Mouse (Mus musculus): ENCODE data around the gene Sco1. TPM values are rescaled to one million over a fixed set of nuclear protein-coding genes. Genes with fewer than 3 reads are reported as not detected.
A peak's percentile ranks its signal among the peaks of the same experiment; 100 is the strongest.

Gene Sco1
- polyA plus RNA-seq, 1 experiment = 3.5 TPM

- Histone ChIP-seq H3K4me3 (replicated peaks; ENCODE audit: extremely low read depth, low read depth, low read length) (no peak overlapping the region), H3K4me1 (ENCODE audit: control insufficient read depth, insufficient read depth, low read length) (no peaks in the 10 kb centered on the region)
- DNase-seq = no peak
- TF ChIP-seq POLR2A (IDR thresholded peaks at IDR 0.05; ENCODE audit: borderline replicate concordance, extremely low read depth, low read depth, low read length) (no peak), CTCF (IDR thresholded peaks at IDR 0.05; ENCODE audit: insufficient read depth, low read length) (no peak)
- WGBS = 93% methylated on average over 5 of the region's 5 CpGs
Observed at GRCm38 (mm10) chr11:67093652-67094051, 41.2 kb downstream of the Sco1 start.

DNA sequence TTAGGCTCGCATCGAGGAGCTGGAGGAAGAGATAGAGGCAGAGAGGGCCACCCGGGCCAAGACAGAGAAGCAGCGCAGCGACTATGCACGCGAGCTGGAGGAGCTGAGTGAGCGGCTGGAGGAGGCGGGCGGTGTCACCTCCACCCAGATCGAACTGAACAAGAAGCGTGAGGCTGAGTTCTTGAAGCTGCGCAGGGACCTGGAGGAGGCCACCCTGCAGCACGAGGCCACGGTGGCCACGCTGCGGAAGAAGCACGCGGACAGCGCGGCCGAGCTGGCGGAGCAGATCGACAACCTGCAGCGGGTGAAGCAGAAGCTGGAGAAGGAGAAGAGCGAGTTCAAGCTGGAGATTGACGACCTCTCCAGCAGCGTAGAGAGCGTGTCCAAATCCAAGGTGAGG is 42.0 kb downstream of the Sco1 start:
- Histone ChIP-seq H3K4me3 (replicated peaks; ENCODE audit: extremely low read depth, low read depth, low read length) (no peak overlapping the region), H3K4me1 (ENCODE audit: control insufficient read depth, insufficient read depth, low read length) (no peaks in the 10 kb centered on the region)
- DNase-seq = no peak
- 67% methylated on average over 29 of the region's 29 CpGs for WGBS
- no peak for TF ChIP-seq CTCF (IDR thresholded peaks at IDR 0.05; ENCODE audit: insufficient read depth, low read length)

GRCm38 (mm10) chr11:67097709-67098108 is 45.2 kb downstream of the Sco1 start:
- no peak for DNase-seq
- Histone ChIP-seq H3K4me3 (replicated peaks; ENCODE audit: extremely low read depth, low read depth, low read length) (no peak overlapping the region), H3K4me1 (ENCODE audit: control insufficient read depth, insufficient read depth, low read length) (no peaks in the 10 kb centered on the region)
- TF ChIP-seq POLR2A (IDR thresholded peaks at IDR 0.05; ENCODE audit: borderline replicate concordance, extremely low read depth, low read depth, low read length) (no peak), CTCF (IDR thresholded peaks at IDR 0.05; ENCODE audit: insufficient read depth, low read length) (no peak)
- WGBS = 74% methylated on average over 10 of the region's 10 CpGs

- WGBS = 80% methylated on average over 11 of the region's 11 CpGs
- no peak for DNase-seq
- H3K4me3 ChIP-seq (replicated peaks; ENCODE audit: extremely low read depth, low read depth, low read length) = no peak overlapping the region
- no peaks in the 10 kb centered on the region for H3K4me1 ChIP-seq (ENCODE audit: control insufficient read depth, insufficient read depth, low read length)
- no peak for TF ChIP-seq CTCF (IDR thresholded peaks at IDR 0.05; ENCODE audit: insufficient read depth, low read length)
- no peak for TF ChIP-seq POLR2A (IDR thresholded peaks at IDR 0.05; ENCODE audit: borderline replicate concordance, extremely low read depth, low read depth, low read length)
Observed at GRCm38 (mm10) chr11:67098427-67098826, 46.0 kb downstream of the Sco1 start.

GRCm38 (mm10) chr11:67099241-67099640 is 46.8 kb downstream of the Sco1 start:
- TF ChIP-seq CTCF (IDR thresholded peaks at IDR 0.05; ENCODE audit: insufficient read depth, low read length) (no peak), POLR2A (IDR thresholded peaks at IDR 0.05; ENCODE audit: borderline replicate concordance, extremely low read depth, low read depth, low read length) (no peak)
- 95% methylated on average over 16 of the region's 16 CpGs for WGBS
- H3K4me1 ChIP-seq (ENCODE audit: control insufficient read depth, insufficient read depth, low read length) = no peaks in the 10 kb centered on the region
- DNase-seq = no peak
- no peak overlapping the region for H3K4me3 ChIP-seq (replicated peaks; ENCODE audit: extremely low read depth, low read depth, low read length)

GRCm38 (mm10) chr11:67100169-67100568 is 47.7 kb downstream of the Sco1 start:
- TF ChIP-seq POLR2A (IDR thresholded peaks at IDR 0.05; ENCODE audit: borderline replicate concordance, extremely low read depth, low read depth, low read length) (no peak), CTCF (IDR thresholded peaks at IDR 0.05; ENCODE audit: insufficient read depth, low read length) (no peak)
- DNase-seq = peak; percentile 19
- 23% methylated on average over 6 of the region's 6 CpGs for WGBS
- Histone ChIP-seq H3K4me1 (ENCODE audit: control insufficient read depth, insufficient read depth, low read length) (no peaks in the 10 kb centered on the region), H3K4me3 (replicated peaks; ENCODE audit: extremely low read depth, low read depth, low read length) (no peak overlapping the region)

DNA sequence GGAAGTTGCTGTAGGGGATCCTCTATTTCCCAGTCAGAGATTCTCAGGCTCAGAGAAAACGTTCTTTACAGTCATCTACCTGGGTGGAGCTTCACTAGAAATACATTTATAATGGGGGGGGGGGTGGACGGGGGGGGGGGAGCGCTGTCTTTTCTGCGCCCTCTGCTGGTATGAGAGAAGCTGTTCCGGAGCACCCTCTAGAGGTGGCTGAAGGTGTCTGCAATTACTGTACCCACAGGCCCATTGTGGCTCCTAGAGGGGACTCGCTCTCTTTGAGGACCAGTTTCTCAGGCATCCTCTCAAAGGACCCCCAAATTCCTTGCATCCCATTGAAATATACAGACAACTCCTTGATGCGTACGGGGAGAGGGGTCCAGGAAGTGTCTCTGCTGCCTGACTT is 49.2 kb downstream of the Sco1 start:
- 20% methylated on average over 8 of the region's 8 CpGs for WGBS
- Histone ChIP-seq H3K4me1 (ENCODE audit: control insufficient read depth, insufficient read depth, low read length) (no peaks in the 10 kb centered on the region), H3K4me3 (replicated peaks; ENCODE audit: extremely low read depth, low read depth, low read length) (no peak overlapping the region)
- TF ChIP-seq CTCF (IDR thresholded peaks at IDR 0.05; ENCODE audit: insufficient read depth, low read length) (peak; percentile 83), POLR2A (IDR thresholded peaks at IDR 0.05; ENCODE audit: borderline replicate concordance, extremely low read depth, low read depth, low read length) (no peak)
- peak; percentile 40 for DNase-seq

DNA sequence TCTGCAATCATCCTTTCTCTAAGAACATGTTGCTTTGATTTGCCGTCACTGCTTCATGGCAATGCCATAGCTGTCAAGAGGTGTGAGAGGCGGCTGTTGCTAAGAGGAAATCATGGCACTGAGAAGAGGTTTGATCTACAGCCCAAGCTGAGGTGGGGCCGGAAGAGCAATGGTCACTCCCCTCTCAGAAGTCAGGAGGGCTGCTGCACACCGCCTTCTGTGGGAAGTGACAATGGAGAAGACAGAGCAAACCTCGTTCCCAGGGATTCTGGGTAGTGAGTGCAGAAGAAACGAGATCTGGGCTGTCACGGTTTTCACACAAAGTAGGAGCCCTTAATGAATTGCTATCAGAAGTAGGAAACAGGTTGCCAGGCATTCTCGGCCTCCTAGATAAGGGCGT is 50.8 kb downstream of the Sco1 start:
- no peak for DNase-seq
- TF ChIP-seq CTCF (IDR thresholded peaks at IDR 0.05; ENCODE audit: insufficient read depth, low read length) (no peak), POLR2A (IDR thresholded peaks at IDR 0.05; ENCODE audit: borderline replicate concordance, extremely low read depth, low read depth, low read length) (no peak)
- 78% methylated on average over 9 of the region's 9 CpGs for WGBS
- no peaks in the 10 kb centered on the region for H3K4me1 ChIP-seq (ENCODE audit: control insufficient read depth, insufficient read depth, low read length)
- H3K4me3 ChIP-seq (replicated peaks; ENCODE audit: extremely low read depth, low read depth, low read length) = no peak overlapping the region

DNA sequence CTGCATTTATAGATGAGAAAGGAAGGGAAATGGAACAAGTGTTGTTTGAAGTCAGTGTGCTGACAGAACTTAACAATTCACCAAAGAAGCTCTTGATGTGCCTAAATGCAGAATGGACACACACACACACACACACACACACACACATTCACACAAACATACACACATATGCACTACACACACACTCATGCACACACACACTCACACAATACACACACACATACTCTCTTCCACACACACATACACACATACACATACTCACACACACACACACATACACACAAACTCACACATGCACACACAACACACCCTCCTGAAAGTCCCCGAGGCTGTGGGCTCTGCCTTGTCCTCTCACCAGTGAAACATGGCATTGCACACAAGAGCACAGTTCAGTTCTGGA is 51.8 kb downstream of the Sco1 start:
- WGBS = 43% methylated on average over 1 of the region's 1 CpGs

DNA sequence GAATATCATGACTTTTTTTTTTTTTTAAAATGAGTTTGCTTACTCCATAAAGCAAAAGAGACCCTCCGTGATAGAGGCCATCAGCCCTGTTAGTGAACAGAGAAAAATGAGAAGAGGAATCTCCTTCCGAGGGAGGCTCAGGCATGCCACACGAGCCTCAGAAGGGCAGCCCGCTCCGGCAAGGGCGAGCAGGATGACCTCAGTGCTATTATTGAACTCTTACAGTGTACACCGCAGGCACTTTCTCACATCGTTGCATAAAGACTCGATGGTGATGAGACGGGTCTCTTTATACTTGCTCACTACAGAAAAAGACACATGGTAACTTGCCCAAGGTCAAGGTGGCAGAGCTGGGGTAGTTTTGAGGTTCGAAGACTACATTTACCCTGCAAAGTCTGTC is 52.2 kb downstream of the Sco1 start:
- Histone ChIP-seq H3K4me1 (ENCODE audit: control insufficient read depth, insufficient read depth, low read length) (no peaks in the 10 kb centered on the region), H3K4me3 (replicated peaks; ENCODE audit: extremely low read depth, low read depth, low read length) (no peak overlapping the region)
- TF ChIP-seq POLR2A (IDR thresholded peaks at IDR 0.05; ENCODE audit: borderline replicate concordance, extremely low read depth, low read depth, low read length) (no peak), CTCF (IDR thresholded peaks at IDR 0.05; ENCODE audit: insufficient read depth, low read length) (no peak)
- DNase-seq = no peak
- WGBS = 57% methylated on average over 11 of the region's 11 CpGs

More for the DNA sequence above, 51.8 kb downstream of the Sco1 start:
- Histone ChIP-seq H3K4me1 (ENCODE audit: control insufficient read depth, insufficient read depth, low read length) (no peaks in the 10 kb centered on the region), H3K4me3 (replicated peaks; ENCODE audit: extremely low read depth, low read depth, low read length) (no peak overlapping the region)
- TF ChIP-seq POLR2A (IDR thresholded peaks at IDR 0.05; ENCODE audit: borderline replicate concordance, extremely low read depth, low read depth, low read length) = no peak
- no peak for TF ChIP-seq CTCF (IDR thresholded peaks at IDR 0.05; ENCODE audit: insufficient read depth, low read length)
- DNase-seq = no peak

DNA sequence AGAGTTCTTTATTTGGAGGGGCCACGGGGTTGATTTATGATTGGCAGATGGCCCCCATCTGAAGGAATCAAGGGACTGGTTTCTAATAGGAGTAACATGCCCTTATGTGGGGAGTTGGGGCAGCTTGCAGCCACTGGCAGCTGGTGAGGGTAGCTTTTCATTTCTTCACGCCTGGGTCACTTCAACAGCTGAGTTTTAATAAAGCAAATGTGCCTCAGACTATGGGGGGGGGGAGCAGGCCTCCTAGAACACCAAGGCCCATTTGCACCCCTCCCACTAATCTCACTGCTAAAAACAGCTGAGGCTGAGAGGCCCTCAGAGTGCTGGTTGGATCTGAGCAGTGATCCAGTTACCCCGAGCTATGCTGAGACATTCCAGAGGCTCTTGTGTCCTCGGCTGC is 53.2 kb downstream of the Sco1 start:
- H3K4me1 ChIP-seq (ENCODE audit: control insufficient read depth, insufficient read depth, low read length) = no peaks in the 10 kb centered on the region
- no peak for DNase-seq
- 63% methylated on average over 4 of the region's 4 CpGs for WGBS
- H3K4me3 ChIP-seq (replicated peaks; ENCODE audit: extremely low read depth, low read depth, low read length) = no peak overlapping the region
- TF ChIP-seq CTCF (IDR thresholded peaks at IDR 0.05; ENCODE audit: insufficient read depth, low read length) = no peak
- TF ChIP-seq POLR2A (IDR thresholded peaks at IDR 0.05; ENCODE audit: borderline replicate concordance, extremely low read depth, low read depth, low read length) = no peak
